Mouse (Mus musculus): ENCODE results near the gene Grik4.

The Grik4 gene

DNA sequence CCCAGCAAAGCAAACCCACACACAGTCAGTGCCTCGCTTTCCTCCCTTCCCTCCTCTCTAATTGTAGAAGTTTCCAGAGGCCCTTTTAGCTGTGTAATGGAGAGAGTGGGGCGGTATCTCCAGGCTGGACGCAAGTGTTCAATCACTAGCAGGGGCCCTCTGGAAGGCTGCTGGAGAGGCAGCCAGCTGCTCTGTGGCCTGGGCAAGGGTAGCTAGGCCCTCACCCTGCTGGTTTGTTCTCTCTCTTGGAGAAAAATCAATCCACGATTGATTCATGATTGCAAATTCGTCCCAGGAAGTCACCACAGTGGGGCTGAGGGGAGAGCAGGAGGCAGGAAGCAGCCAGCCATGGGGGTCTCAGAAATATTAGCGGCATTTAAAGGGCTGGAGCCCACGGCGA, 271.3 kb downstream of the Grik4 start:
- no peak for DNase-seq (ENCODE audit: low read depth, low spot score)

DNA sequence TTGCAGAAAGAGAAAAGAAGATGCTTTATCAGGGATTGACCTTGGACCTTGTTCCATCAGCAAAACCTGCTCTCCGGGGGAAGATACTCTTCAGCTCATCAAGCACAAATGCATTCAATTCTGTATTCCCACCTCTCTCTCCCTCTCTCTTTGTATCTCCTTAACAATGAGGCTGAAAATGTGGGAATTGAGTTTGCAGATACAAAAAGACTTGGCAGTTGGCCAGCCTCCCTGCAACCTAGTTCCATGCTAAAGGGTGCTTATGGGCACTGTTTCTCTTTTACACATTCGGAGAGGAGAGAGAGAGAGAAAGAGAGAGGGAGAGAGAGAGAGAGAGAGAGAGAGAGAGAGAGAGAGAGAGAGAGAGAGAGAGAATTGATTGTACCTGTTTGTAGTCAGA, 273.7 kb downstream of the Grik4 start:
- peak; percentile 41 for DNase-seq (ENCODE audit: low read depth, low spot score)

DNA sequence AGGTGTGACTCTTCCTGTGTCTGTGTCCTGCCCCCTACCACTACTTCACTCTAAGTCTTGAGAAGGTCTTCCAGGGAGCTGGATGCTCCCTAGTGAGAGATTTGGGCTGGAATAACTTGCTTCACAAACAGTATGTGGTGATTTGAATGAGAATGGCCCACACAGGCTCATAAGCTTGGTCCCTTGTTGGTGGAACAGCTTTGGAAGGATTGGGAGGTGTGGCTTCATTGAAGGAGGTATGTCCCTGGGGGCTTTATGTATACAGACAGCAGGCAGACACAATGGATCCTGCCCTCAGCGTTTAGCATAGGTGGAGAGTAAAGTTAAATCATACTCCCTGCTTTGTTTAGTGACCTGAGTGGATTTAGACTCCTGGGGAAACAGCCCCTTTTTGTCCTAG, 282.8 kb downstream of the Grik4 start:
- no peak for DNase-seq (ENCODE audit: low read depth, low spot score)

DNA sequence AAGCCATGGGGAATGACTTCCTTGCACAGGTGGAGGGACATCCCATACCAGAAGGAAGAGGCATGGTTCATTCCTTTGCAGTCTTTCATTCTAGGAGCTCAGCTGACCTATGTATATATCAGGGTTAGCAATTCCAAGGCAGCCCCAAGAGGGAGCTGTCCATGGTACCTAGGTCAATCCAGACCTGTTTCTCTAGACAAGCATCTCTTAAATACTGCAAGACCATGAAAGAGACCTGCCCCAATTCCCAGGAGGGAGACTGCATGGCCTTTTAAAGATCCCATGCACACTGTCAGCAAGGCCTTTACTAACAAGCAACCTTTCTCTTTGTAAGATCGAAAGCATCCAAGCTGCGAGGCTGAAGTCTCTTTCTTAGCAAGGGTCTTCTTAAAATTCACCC, 291.5 kb downstream of the Grik4 start:
- no peak for DNase-seq (ENCODE audit: low read depth, low spot score)

DNA sequence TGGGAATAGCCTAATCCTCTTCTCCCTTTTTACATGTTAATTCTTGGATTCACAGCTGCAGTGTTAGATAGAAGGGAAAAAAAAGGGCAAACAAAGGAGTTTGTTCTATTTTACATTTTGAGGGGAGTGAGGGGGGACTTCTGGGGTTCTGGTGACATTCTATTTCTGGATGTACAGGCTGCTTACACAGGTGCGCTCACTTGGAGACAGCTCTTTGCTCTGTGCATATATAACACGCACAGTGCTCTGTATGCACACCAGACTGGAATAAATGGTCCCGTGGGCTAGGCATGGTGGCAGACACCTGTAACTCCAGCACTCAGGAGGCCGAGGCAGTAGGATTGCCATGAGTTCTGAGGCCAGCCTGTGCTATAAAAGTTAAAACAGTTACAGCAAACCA, 292.0 kb downstream of the Grik4 start:
- no peak for DNase-seq (ENCODE audit: low read depth, low spot score)

DNA sequence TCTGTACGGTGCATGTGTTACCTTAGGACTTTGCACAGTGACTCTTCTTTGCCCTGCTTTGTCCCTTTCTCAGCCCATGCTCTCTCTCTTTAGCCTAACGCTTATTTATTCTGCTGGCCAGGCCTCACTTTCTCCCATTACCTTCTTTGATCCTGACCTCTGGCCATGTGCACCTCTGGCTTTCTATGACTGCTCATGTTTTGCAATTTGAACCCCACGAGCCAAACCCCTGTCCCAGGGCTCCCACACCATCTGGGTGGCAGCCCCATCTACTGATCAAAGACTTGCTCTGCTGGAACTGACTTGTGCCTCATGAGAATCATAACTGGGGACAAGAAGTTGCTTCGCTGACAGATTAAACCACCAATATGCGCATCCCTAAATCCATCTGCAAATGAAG, 294.4 kb downstream of the Grik4 start:
- DNase-seq (ENCODE audit: low read depth, low spot score) = no peak

DNA sequence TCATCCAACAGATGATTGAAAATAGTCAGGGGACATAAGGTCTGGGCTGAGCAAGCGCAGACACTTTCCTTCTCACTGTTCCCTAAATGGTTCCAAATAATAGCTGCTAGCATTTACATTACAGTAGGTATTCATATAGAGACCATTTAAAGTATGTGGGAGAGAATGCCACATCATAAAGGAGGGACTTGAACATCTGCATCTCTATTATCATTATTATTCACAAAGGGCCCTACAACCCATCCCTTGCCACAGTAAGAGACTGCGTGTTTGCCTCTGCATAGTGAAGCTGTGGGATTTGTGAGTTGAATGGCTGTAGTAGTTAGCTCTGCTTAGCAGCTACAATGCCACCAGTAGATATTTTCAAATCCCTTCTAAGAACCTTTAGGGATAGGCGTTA, 296.2 kb downstream of the Grik4 start:
- no peak for DNase-seq (ENCODE audit: low read depth, low spot score)

DNA sequence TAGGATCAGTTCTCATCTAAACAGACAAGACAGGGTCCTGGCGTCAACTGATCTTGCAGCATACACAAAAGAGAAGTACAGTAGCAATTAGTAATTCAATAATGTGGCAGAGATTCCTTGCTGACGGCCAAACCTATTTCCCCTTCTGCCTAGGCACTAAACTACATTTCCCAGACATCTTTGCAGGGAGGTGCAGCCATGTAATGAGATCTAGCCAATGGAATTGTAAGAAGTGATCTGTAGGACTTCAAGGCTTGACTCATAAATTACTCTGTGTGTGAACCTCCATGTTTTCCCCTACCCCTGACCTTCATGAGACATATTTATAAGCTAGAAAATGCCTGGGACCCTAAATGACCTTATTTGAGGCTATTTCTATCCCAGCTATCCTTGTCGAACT, 296.7 kb downstream of the Grik4 start:
- DNase-seq (ENCODE audit: low read depth, low spot score) = peak; percentile 38

DNA sequence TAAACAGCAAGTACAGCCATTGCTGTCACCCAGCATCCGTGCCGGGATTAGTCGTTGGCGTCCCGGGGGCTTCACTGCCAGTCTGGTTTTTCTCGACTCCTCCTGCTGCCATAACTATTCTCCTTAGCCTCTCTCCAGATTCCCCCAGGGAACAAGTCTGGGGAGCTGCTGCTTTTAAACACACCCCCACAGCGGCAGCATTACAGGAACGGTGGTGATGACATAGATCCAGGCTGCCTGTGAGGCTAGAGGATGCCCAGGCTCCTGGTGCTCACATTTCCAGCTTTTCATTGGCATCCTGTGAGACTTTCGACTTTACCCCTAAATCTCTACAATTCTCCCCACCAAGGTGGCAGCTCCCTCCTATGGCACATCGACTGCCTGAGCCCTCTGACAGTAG, 297.5 kb downstream of the Grik4 start:
- DNase-seq (ENCODE audit: low read depth, low spot score) = peak; percentile 71

DNA sequence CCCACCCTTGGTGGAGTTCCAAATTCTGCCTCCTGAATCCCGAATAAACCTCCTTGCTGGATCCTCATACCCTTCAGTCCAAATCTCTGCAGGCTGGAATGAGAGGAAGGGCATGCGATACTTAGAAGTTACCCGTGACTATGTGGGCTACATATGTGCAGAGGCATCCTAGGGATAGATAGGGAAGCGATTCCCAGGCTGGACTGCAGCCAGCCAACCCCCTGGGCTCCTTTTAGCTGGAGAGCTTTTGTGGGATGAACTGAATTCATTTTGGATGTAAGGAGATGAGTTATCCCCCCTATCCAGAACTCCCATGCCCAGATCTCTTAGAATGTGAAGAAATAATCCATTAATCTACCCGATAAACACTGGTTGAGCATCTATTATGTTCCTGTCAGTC, 299.1 kb downstream of the Grik4 start:
- DNase-seq (ENCODE audit: low read depth, low spot score) = peak; percentile 33

DNA sequence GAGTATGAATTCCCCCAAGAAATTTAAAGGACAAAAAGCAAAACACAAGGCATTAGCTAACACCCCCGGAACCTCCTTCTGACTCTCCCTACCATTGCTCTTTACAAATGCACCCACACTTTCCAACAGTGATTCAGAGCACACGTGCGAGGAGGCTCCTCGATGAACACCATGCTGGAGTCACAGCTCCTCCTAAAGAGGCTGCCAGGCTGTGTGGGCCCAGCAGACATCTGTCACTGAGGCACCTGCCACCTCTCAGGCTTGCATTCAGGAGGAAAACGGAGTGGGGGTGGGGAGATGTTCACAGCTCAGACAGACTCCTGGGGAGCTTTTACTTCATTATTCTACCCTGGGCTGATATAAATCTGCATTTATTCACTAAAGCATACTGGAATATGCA, 301.5 kb downstream of the Grik4 start:
- peak; percentile 94 for DNase-seq (ENCODE audit: low read depth, low spot score)

DNA sequence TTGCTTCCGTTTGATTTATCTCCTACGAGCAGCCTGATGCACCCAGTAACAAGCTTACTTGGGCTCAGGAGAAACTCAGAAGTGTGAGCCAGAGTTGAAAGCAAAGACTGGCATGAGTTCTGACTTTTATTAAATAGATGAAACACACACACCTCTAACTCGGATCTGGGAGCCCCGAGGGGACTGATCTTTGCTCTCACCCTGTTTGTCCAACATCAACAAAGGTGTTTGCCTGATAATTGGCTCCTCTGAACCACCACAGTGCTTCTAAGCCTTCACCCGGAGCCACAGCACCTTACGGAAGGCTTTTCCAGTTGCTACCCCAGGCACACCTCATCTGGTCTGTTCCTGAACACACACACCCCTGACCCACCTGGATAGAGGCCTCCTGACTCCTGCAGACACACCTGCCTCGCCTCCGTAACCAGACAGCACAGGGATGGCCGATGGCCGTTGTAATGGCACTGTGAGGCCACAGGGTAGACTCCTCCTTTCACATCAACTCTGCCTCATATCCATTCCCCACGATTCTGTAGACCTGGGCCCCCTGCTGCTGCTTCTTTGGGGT, 302.7 kb downstream of the Grik4 start:
- DNase-seq (ENCODE audit: low read depth, low spot score) = no peak

DNA sequence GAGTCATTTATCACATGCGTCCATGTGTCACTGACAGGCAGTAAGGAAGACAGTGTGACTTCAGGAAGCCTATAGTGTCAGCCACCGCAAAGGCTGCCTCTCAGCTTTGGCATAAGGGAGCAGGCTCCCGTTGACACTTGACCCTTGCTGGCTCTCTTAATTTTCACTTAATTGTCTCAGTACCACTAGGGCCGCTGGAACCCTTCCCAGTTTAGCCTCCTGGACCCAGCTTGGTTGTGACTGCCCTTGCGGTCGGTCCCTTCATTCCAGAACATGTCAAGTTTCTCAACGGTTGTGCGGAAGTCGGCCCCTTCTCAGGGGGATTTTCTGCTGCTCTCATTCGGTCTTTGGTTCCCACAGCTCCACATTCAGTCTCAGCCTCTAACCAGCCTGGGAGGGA, 307.8 kb downstream of the Grik4 start:
- no peak for DNase-seq (ENCODE audit: low read depth, low spot score)

DNA sequence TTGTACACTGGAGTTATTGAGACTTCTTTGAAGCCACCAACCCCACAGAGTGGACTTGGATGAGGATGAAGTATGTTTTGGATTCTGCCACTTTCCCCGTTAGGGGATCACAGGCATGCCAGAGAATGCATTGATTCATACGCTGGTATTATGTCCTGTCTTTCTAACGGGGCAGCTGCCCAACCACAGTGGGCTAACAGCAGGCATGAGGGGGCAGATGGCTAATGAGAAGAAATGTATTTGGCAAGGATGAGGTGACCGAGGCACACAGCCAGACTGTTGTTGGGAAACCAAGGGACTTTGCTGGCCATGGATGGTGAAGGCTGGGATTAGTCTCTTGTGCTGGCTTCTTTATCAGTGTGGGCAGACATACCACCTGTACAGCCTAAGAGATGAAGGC, 312.8 kb downstream of the Grik4 start:
- DNase-seq (ENCODE audit: low read depth, low spot score) = no peak

DNA sequence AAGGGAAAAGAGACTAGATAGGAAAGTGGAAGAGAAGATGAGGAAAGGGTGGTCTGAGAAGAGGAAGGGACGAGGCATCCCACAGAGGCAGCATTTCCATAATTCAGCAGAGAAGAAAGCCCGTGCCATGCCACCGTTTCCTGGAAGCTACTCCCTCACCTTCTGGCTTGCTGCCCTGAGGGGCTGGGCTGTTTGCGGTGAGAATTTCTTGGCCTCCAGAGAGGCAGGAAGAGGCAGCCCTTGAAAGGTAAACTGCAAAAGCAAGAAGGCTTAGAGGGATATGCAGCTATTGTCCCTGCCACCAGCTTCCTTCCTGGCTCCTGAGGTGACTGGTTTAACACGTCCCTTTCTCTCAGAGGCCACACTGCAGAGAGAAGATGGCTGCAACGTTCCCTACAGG, 316.7 kb downstream of the Grik4 start:
- DNase-seq (ENCODE audit: low read depth, low spot score) = no peak

DNA sequence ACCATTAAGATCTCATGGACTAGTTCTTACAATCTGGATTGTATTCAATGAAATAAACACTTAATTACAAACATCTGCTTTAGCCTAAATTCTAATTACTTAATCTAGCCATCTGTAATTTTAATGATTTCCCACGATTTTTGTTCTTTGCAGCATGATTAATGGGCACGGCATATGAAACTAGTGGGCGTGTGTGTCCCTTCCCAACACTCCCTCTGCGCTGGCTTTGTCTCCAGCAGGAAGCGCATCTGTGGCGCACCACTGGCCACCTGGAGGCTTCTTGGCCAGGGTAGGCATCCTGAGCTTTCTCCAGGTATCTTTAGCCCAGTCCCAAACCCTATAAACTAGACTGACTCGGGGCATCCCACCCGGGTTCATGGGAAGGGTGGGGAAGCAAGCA, 317.1 kb downstream of the Grik4 start:
- DNase-seq (ENCODE audit: low read depth, low spot score) = no peak

DNA sequence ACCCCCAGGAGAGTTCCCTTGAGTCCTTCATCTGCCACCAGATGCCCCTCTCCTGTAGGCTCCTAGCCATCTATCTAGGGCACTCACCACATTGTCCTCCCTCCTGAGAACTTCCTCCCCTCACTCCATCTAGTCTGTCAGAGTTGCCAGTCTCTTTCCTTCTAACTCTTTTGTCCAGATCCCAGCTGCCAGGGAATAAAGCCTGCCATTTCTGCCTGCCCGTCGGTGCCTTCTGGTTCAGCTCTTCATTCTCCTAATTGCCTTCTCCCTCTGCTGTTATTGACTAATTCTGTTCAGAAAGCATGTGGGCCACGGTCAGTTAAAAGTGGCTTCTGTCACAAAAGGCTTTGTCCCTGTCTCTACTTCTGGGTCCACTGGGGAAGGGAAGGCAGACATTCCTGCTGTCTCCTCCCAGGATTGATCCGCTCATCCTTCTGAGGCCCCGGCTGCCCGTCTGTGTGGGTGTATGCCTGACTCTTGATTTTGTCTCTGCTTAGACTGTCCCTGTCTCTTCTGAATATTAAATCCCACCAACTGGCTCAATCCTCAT, 318.0 kb downstream of the Grik4 start:
- no peak for DNase-seq (ENCODE audit: low read depth, low spot score)

DNA sequence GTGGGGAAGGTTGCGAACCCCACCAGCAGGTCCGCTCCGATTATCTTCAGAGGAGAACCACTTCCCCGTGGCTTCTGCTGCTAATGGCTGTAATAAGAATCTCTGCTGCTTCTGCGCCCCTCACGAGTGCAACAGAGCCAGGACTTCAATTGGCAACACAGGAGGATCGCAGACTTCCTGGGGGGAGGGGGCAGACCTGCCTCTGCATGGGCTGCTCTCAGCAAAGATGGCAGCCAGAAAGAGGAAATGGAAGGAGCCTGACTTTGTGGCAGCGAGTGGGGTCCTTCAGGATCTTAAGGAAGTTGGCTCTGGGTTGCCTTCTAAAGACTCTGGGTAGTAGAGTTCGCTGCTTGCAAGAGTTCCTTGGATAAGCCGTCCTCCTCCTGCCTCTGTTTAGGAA, 329.9 kb downstream of the Grik4 start:
- DNase-seq (ENCODE audit: low read depth, low spot score) = no peak

DNA sequence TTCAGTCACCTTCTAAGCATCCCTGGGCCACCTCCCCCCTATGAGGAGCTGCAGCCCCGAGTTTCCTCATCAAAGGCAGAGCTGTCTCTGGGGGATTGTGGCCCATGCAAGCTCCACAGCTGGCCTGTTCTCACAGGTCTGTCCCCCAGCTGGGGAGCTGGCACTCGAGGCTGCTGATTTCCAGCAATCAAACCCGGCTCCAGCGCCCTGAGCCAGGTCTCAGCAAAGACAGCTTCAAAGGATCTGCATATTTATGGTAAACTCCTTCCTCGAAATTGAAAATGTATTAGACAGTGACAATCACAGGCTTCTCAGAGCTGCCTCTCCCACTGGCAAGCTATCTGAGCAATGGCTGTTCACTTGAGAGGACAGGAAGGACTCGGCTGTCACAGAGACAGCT, 330.5 kb downstream of the Grik4 start:
- DNase-seq (ENCODE audit: low read depth, low spot score) = no peak

DNA sequence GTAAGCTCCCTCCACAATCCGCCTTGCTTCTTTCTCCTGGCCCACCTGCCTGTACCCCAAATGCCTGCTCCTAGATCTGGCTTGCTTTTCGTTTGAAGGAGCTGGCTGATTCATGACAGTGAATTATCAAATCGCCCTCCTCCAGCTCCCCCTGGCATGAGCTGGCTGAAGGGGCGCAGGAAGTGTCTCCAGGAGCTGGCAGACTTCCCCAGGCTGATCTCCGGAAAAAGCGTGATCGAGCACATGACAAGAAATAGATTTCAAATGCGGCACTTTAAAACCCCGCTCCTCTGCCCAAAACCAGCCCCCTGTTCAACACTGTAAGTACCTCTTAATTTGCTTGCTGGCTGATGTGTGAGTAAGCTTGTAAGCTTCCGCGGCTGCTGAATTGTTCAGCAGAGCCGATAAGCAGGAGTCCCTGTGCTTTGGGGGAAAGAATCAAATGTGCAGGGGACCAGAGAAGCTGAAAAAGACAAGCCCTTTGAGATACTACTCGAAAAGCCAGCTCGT, 331.8 kb downstream of the Grik4 start:
- DNase-seq (ENCODE audit: low read depth, low spot score) = no peak

DNA sequence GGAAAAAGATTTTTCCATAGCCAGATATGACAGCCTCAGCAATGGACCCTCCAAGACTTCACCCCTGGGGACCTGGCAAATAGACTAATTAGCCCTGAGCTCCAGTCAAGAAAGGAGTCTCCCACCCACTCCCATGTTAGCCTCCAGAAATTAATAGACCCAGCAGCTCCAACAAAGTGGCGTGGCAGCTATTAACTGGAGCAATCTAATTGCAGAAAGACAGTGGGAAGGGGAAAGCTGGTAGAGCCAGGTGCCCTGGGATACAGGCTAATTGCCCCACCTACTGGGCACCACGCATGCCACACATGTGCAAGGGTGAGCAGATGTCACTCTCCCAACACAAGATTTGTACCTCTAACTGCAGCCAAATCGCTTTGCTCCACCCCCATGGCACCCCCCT, 342.8 kb downstream of the Grik4 start:
- DNase-seq (ENCODE audit: low read depth, low spot score) = no peak

DNA sequence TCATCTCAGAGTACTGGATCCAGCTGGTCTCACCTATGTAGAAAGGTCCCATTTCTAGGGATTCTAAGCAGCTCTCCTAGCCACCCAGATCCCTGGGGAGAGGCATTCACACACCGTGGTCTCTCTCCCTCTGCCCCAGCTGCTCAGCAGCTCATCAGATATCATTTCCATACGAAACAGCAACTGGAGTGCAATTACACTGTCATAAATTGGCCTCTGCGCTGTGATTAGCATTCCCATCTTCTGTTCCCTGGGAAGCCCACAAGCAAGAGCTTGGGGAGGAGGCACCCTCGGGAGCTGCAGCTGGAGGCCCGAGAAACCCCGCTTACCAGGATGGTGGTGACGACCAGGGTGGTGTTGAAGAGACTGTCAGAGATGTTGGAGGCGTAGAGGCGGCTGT, 346.8 kb downstream of the Grik4 start:
- peak; percentile 19 for DNase-seq (ENCODE audit: low read depth, low spot score)

DNA sequence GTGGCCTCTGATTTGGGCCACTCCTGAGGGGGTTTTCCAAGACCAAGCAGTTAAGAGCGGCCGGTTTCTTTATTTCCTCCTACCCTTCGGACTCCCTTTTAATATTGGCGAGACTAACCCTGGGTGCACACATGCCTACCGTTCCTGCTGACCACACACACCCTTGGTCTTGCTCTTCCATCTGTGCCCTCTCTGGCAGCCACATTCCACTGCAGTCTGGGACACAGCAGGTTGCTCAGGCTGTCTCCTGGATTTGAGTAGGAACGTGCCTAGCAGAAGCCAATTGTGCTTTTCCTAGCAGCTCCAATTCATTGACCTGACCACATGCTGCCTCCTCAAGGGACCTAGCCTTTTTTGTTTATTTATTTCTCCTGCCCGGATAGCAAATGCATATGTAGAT, 365.8 kb downstream of the Grik4 start:
- no peak for DNase-seq (ENCODE audit: low read depth, low spot score)

DNA sequence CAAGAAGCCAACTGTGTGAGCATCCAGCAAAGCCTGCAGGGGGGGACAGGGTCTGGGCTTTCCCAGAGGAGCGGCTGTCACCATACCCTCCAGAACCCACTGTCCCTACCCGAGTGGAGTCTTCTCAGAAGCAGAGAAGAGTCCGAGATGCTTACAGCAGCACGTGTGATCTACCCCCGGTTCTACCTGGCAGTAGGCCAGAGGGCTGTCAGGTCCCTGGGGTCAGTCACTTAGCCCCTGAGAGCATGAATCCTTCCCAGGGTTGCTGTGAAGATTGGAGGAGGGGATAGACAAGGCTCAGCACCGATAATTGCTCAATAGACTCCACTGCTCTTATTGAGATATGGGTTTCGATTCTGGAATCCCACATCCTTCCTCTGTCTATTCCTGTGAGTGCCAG, 366.2 kb downstream of the Grik4 start:
- DNase-seq (ENCODE audit: low read depth, low spot score) = no peak

All from telencephalon, adult 2 months (tissue).